Mouse (Mus musculus): Measurements from ENCODE around the gene Xrra1. TPM values are rescaled to one million over a fixed set of nuclear protein-coding genes. Genes with fewer than 3 reads are reported as not detected.

Xrra1 gene
- polyA plus RNA-seq (2017; shearing (Covaris generic)) = under 1 TPM in 1 of 2 experiments, not detected in 1; 0.24 TPM

GRCm38 (mm10) chr7:99858813-99859585 is at the start of gene Xrra1:
TSS of gene Xrra1 (plus strand) at chr7:99859116.

GRCm38 (mm10) chr7:99828083-99828570 is 30.8 kb upstream of the Xrra1 start, which contains the start of gene Neu3:
TSS of gene Neu3 (minus strand) at chr7:99828417.

GRCm38 (mm10) chr7:99863362-99863761 is 4.4 kb downstream of the Xrra1 start, which contains the start of gene Spcs2:
TSS of gene Spcs2 (minus strand) at chr7:99863462.

Other genes starting within 250 kb of the Xrra1 start
- under 1 TPM; 0.11 to 0.98 TPM for gene Tpbgl, start 232.0 kb upstream of the Xrra1 start, polyA plus RNA-seq (2017; shearing (Covaris generic))
- under 1 TPM; 0.24 to 0.81 TPM for gene Slco2b1, start 147.8 kb upstream of the Xrra1 start, polyA plus RNA-seq (2017; shearing (Covaris generic))
- not detected for gene Olfr520, start 128.8 kb upstream of the Xrra1 start, polyA plus RNA-seq (2017; shearing (Covaris generic))
- gene Olfr521, start 95.6 kb upstream of the Xrra1 start, polyA plus RNA-seq (2017; shearing (Covaris generic)) = not detected
- 10 to 100 TPM; 15.4 to 29.8 TPM for gene Neu3, start 30.7 kb upstream of the Xrra1 start, polyA plus RNA-seq (2017; shearing (Covaris generic))
- gene Spcs2, start 4.3 kb downstream of the Xrra1 start, polyA plus RNA-seq (2017; shearing (Covaris generic)) = 100 to 1,000 TPM; 391 to 462 TPM
- gene Rnf169, start 121.3 kb downstream of the Xrra1 start, polyA plus RNA-seq (2017; shearing (Covaris generic)) = 10 to 100 TPM in 1 of 2 experiments, 1 to 10 TPM in 1; 6.8 to 11.0 TPM
- under 1 TPM in 1 of 2 experiments, not detected in 1; 0.29 TPM for gene Chrdl2, start 147.1 kb downstream of the Xrra1 start, polyA plus RNA-seq (2017; shearing (Covaris generic))

Data from activated CD4-positive, CD25-positive, alpha-beta regulatory T cell (primary cell).